8 mouse cellular contexts compared by ENCODE assay signal in the genomic region with DNA sequence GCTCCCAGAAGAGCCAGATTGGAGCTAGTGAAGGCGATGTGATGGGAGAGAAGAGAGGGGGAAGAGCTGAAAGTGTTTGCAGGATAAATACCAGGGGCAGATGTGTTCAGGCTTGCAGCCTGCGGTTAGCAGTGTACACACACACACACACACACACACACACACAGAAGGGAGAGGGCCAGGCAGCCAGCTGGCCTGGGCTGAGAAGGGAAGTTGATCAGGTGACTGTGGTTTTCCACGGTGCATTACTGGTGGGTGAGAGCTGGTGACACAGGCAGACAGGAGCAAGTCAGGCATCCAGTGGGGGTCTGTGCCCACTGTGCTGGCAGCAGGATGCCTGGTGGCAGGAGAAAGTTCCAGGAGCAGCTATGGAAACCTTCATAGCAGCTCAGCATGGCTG.
DNase-seq lines count a peak whose midpoint lies in the region; TF ChIP-seq lines count a peak whose summit lies in the region.

No protein-coding gene starts in this region.

- no peak overlapping the region for H3K4me3 ChIP-seq in gastrocnemius, adult 2 months

- H3K27ac ChIP-seq in gastrocnemius, adult 2 months = peak overlapping the region; percentile 8; the same call in 1 of the 2 replicates

- TF ChIP-seq CTCF in gastrocnemius, adult 2 months (IDR thresholded peaks at IDR 0.05) = no peak

- intact Hi-C loops in gastrocnemius, adult 2 months (cut with DNase I) = no loop called here

- no peak for DNase-seq in gastrocnemius, adult 2 months
- DNase-seq in gastrocnemius, adult 8-10 months (ENCODE audit: low spot score in 2 of 2) = no peak
- peak; percentile 73 for DNase-seq in 3134 (ENCODE audit: extremely low read depth, insufficient read length, low spot score)
- peak; percentile 29 for DNase-seq in gastrocnemius, postnatal 25 days
- DNase-seq in lung, postnatal 36 days = peak; percentile 44
- peak; percentile 63 for DNase-seq in thymus, postnatal 25 days
- DNase-seq in adipocyte (ENCODE audit: low spot score) = no peak
- DNase-seq in kidney, adult 8-10 months = no peak

Comparison
In these comparisons a context has a peak if more than half of its experiments do, and no peak if none do; other contexts are left out.
1. DNase-seq: peak in 3134 (single experiment), gastrocnemius, postnatal 25 days (single experiment), lung, postnatal 36 days (single experiment) and thymus, postnatal 25 days (single experiment); none in gastrocnemius, adult 2 months (single experiment), gastrocnemius, adult 8-10 months (0 of 2), adipocyte (single experiment) and kidney, adult 8-10 months (0 of 2).